Mouse (Mus musculus) G1E (cell line): ENCODE measurements around the gene Ptpra.

Source experiments
- CTCF ChIP-seq: IDR thresholded peaks from 2 replicates; pipeline ENCODE4 v1.5.1; 2012; ENCODE audit warnings: low read depth, low read length, inconsistent platforms, mixed read lengths
- GATA1 ChIP-seq: IDR thresholded peaks from 2 replicates; pipeline ENCODE4 v1.6.1; 2012; ENCODE audit warnings: borderline replicate concordance, low read length, inconsistent platforms, mixed read lengths
- POLR2AphosphoS5 ChIP-seq: IDR thresholded peaks from 2 replicates; pipeline ENCODE4 v1.6.1; 2012; ENCODE audit warnings: low read depth, low read length, inconsistent platforms; ENCODE audit not compliant: insufficient replicate concordance

DNA sequence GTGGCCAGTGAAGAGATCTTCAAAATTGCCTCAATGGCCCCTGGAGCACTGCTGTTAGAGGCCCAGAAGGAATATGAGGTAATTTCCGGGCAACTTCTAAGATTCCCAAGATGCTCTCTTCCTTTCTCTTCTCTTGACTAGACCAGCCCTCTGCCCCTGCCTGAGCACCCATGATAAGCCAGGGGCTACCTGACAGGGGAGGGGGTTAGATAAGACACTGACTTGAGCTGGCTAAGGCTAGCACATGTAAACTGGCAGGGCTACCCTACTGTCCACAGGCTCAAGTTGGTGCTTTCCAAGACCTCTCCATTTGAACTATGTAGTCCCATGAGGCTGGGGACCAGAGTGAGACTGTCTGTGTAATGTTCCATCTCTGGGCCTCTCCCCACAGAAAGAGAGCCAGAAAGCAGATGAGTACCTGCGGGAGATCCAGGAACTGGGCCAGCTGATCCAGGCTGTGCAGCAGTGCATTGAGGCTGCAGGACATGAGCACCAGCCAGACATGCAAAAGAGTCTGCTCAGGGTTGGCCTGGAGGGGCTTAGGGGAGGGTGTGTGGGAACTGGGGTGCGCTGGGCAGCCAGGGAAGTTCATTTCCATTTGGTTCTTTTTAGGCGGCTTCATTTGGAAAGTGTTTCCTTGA, 10.1 kb upstream of the Ptpra start:
- no peak for TF ChIP-seq CTCF
- TF ChIP-seq GATA1, result no peak
- TF ChIP-seq POLR2AphosphoS5, result no peak
